Mouse (Mus musculus) olfactory bulb, adult 2 months (tissue): ENCODE results near the gene Ltb4r1.

ENCODE experiments used
- CTCF ChIP-seq: fragments of 200-500 bp; IDR thresholded peaks from 2 replicates; pipeline ENCODE4 v1.5.1; 2012; ENCODE audit warnings: low read depth, mild to moderate bottlenecking, low read length, moderate library complexity; ENCODE audit not compliant: insufficient read depth
- POLR2A ChIP-seq: fragments of 200-500 bp; IDR thresholded peaks from 2 replicates; pipeline ENCODE4 v1.6.1; 2012; ENCODE audit warnings: mild to moderate bottlenecking, low read depth, low read length, moderate library complexity; ENCODE audit not compliant: insufficient read depth

DNA sequence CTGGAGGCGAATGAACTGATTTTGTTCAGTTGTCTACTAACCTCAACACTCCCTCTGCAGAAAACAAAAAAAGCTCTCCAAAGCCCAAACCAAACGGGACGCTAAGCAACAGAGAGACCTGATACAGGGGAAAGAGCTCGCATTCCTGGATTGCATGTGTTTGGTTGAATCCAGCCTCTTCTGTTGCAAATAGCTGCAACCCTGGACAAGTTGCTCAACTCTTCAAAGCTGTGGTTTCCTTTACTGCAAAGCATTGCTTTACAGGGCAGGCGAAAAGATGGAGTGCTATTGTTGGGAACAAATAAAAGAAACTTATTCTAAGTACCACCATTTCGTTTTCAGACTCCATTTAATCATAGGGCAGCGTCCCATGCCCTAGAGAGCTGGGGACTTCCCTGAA is 30.9 kb upstream of the Ltb4r1 start:
- TF ChIP-seq CTCF: no peak
- TF ChIP-seq POLR2A: no peak
